Mouse (Mus musculus): ENCODE data around the gene Prr5. TPM values are rescaled to one million over a fixed set of nuclear protein-coding genes. Genes with fewer than 3 reads are reported as not detected.
A peak's percentile ranks its signal among the peaks of the same experiment; 100 is the strongest.

The Prr5 gene
- polyA plus RNA-seq, 1 experiment = 8.8 TPM

DNA sequence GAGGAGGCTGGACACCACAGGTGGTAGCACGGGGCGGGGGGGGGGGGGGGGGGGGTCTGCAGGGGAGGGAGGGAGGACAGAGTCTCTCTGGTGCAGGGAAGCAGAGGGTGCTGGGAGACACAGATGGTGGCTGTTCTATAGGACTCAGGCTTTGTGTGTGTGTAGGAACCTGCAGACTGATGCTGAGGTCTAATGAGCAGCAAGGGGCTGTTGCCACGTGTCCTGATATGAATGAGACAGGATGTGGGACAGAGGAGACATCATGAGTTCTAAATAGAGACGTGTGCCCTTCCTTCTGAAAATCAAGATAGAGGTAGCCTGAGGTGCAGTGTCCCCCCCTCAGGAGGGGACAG lies 67.5 kb downstream of the Prr5 start:
- Histone ChIP-seq H3K36me3 (replicated peaks; ENCODE audit: low read length) (no peaks in the 10 kb centered on the region), H3K9me3 (no peaks in the 10 kb centered on the region), H3K27me3 (replicated peaks) (peaks cover 36% of the 10 kb centered on the region), H3K4me1 (no peaks in the 10 kb centered on the region), H3K4me3 (replicated peaks) (no peak overlapping the region)
- TF ChIP-seq GATA1 (IDR thresholded peaks at IDR 0.05; ENCODE audit: borderline replicate concordance, low read length) = no peak
- TF ChIP-seq FLI1 (IDR thresholded peaks at IDR 0.05; ENCODE audit: low read length) = no peak

GRCm38 (mm10) chr15:84738246-84738645 lies 68.8 kb downstream of the Prr5 start:
- no peaks in the 10 kb centered on the region for H3K4me1 ChIP-seq
- H3K4me3 ChIP-seq (replicated peaks) = no peak overlapping the region
- H3K9me3 ChIP-seq = no peaks in the 10 kb centered on the region
- H3K36me3 ChIP-seq (replicated peaks; ENCODE audit: low read length) = no peaks in the 10 kb centered on the region
- TF ChIP-seq GATA1 (IDR thresholded peaks at IDR 0.05; ENCODE audit: borderline replicate concordance, low read length) (no peak), FLI1 (IDR thresholded peaks at IDR 0.05; ENCODE audit: low read length) (no peak)
- peaks cover 29% of the 10 kb centered on the region for H3K27me3 ChIP-seq (replicated peaks)

GRCm38 (mm10) chr15:84741573-84741972 lies 72.2 kb downstream of the Prr5 start:
- Histone ChIP-seq H3K4me3 (replicated peaks) (peak overlapping the region; percentile 19), H3K27me3 (replicated peaks) (peaks cover 42% of the 10 kb centered on the region), H3K9me3 (no peaks in the 10 kb centered on the region), H3K4me1 (no peaks in the 10 kb centered on the region), H3K36me3 (replicated peaks; ENCODE audit: low read length) (no peaks in the 10 kb centered on the region)
- no peak for TF ChIP-seq GATA1 (IDR thresholded peaks at IDR 0.05; ENCODE audit: borderline replicate concordance, low read length)
- TF ChIP-seq FLI1 (IDR thresholded peaks at IDR 0.05; ENCODE audit: low read length) = no peak

- TF ChIP-seq FLI1 (IDR thresholded peaks at IDR 0.05; ENCODE audit: low read length) = no peak
- no peak for TF ChIP-seq GATA1 (IDR thresholded peaks at IDR 0.05; ENCODE audit: borderline replicate concordance, low read length)
- peaks cover 36% of the 10 kb centered on the region for H3K27me3 ChIP-seq (replicated peaks)
- no peaks in the 10 kb centered on the region for H3K9me3 ChIP-seq
- H3K36me3 ChIP-seq (replicated peaks; ENCODE audit: low read length) = no peaks in the 10 kb centered on the region
- no peaks in the 10 kb centered on the region for H3K4me1 ChIP-seq
- H3K4me3 ChIP-seq (replicated peaks) = no peak overlapping the region
Observed at GRCm38 (mm10) chr15:84743347-84743746, 73.9 kb downstream of the Prr5 start.

- no peak overlapping the region for H3K4me3 ChIP-seq (replicated peaks)
- TF ChIP-seq GATA1 (IDR thresholded peaks at IDR 0.05; ENCODE audit: borderline replicate concordance, low read length) = no peak
- TF ChIP-seq FLI1 (IDR thresholded peaks at IDR 0.05; ENCODE audit: low read length) = no peak
- peaks cover 36% of the 10 kb centered on the region for H3K27me3 ChIP-seq (replicated peaks)
- H3K4me1 ChIP-seq = no peaks in the 10 kb centered on the region
- H3K9me3 ChIP-seq = no peaks in the 10 kb centered on the region
- no peaks in the 10 kb centered on the region for H3K36me3 ChIP-seq (replicated peaks; ENCODE audit: low read length)
Observed at GRCm38 (mm10) chr15:84744308-84744707, 74.9 kb downstream of the Prr5 start.

DNA sequence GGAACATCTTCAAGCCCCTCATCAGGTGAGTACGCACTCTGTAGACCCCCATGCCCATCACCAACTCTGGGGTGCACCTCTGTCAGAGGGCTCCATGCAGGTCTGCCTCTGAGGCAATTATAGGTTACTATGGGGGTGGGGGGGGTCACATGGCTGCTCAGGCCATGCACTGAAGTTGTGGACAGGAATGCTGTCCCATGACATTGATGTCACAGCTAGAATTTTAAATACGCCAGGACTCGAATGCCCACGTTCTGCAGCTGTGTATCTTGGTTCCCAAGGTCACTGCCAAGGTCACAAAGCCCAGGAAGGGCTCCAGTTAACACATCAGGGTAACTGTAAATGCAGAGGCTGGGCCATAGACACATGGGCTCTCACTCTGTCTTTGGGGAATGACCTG lies 76.4 kb downstream of the Prr5 start:
- Histone ChIP-seq H3K9me3 (no peaks in the 10 kb centered on the region), H3K4me3 (replicated peaks) (no peak overlapping the region), H3K36me3 (replicated peaks; ENCODE audit: low read length) (no peaks in the 10 kb centered on the region), H3K4me1 (no peaks in the 10 kb centered on the region), H3K27me3 (replicated peaks) (peaks cover 32% of the 10 kb centered on the region)
- no peak for TF ChIP-seq FLI1 (IDR thresholded peaks at IDR 0.05; ENCODE audit: low read length)
- no peak for TF ChIP-seq GATA1 (IDR thresholded peaks at IDR 0.05; ENCODE audit: borderline replicate concordance, low read length)

Other genes with a start within 250 kb of the Prr5 start
- not detected in 2 replicates for gene Shisal1, start 222.5 kb upstream of the Prr5 start, polyA plus RNA-seq (2012; ENCODE audit: insufficient read depth, low replicate concordance)
- 0.07 TPM in 1 of 2 replicates, not detected in the other for gene Rtl6, start 111.8 kb upstream of the Prr5 start, polyA plus RNA-seq (2012; ENCODE audit: insufficient read depth, low replicate concordance)
- gene Arhgap8, start 50.4 kb downstream of the Prr5 start, polyA plus RNA-seq (2012; ENCODE audit: insufficient read depth, low replicate concordance) = 0.91 TPM in 1 of 2 replicates, not detected in the other
- gene Phf21b, start 186.4 kb downstream of the Prr5 start, polyA plus RNA-seq (2012; ENCODE audit: insufficient read depth, low replicate concordance) = 1.2 and 3.5 TPM in 2 replicates